Mouse (Mus musculus): ENCODE data around the gene Pigp. TPM values are rescaled to one million over a fixed set of nuclear protein-coding genes. Genes with fewer than 3 reads are reported as not detected.

The Pigp gene
- polyA plus RNA-seq, 1 experiment from 2014 or later: 103 TPM

DNA sequence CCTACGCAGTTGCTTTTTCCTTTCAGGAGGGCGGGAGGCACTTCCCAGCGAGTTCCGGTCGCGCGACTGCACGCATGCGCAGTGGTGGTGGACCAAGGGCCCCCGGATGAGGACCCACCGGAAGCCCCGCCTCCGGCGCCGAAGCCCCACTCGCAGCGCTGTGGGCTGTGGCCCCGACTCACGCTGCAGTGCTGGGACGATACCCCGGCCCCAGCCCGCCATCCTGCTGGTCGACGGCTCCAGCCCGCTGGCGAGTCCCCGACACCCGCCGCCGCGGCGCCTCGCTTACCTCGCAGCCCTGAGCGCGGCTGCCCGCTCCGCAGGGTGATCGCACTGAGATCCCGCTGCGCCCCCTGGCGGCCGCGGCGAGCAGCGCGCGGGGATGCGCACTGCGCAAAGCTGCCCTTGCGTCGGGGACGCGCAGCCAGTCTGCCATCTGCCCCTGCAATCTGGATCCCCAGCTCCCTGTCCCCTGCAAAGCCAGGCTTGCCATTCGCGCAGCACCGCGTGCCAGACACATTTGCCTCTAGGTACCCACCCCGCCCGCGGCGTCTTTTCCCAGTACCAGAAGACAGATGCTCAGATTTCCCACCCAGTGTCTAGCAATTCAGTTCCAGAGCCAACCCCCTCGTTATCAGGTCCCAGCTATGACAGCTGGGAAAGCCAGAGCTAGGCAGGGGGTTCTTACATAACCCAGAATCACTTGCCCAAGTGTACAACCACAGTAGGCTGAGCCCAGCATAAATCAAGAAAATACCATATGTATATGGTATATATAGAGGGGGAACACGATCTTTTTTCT, 58.2 kb downstream of the Pigp start, which contains the start of gene Hlcs:
Gene Hlcs, minus strand, starts transcription at position 343 of the 802 bp plus-strand sequence.
- ATAC-seq (ENCODE audit: low FRiP score) (peak; percentile 91), DNase-seq (ENCODE audit: low spot score) (peak; percentile 99)
- Histone ChIP-seq H3K27me3 (ENCODE audit: control insufficient read depth, insufficient read depth, low read length) (no peaks in the 10 kb centered on the region), H3K4me3 (replicated peaks; ENCODE audit: low read length) (peak within 1 kb of the TSS; percentile 50), H3K4me2 (replicated peaks) (peak within 1 kb of the TSS; percentile 51), H3K9me3 (ENCODE audit: control insufficient read depth, low read length) (no peaks in the 10 kb centered on the region), H3K4me1 (replicated peaks; ENCODE audit: control insufficient read depth, insufficient read depth, low read length) (peaks cover 13% of the 10 kb centered on the region), H3K36me3 (replicated peaks; ENCODE audit: control insufficient read depth, insufficient read depth) (no peaks in the 10 kb centered on the region), H3K9ac (peak within 1 kb of the TSS; percentile 74), H3K27ac (peak within 1 kb of the TSS; percentile 98)
- under 1% methylated on average over 64 of the region's 64 CpGs for WGBS

DNA sequence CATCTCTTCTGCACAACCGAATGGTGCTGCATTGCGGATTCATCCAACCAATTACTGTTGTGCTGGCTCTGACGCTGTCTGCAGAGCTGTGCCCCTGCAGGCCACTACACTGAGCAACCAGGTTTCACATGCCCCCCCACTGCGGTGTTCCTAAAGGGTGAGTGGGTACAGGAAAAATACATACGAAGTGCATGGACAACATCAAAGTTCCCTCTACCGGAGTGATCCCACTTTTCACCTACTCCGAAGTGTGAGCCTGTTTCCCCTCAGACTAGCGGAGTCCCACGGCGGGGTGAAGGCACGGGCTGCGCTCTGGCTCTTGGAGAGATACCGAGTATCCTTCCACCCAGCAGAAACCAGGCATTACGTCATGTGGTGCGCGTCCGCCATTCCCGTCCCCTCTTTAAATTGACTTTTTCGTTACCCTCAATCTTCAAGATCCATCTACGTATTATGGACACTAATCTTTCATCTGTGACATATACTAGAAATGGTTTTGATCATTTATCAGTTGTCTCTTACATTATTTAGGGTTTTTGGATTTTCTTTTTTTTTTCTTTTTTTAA, 58.9 kb downstream of the Pigp start:
- H3K9ac ChIP-seq: peak overlapping the region; percentile 74
- WGBS: under 1% methylated on average over 20 of the region's 20 CpGs
- peak overlapping the region; percentile 51 for H3K4me2 ChIP-seq (replicated peaks)
- ATAC-seq (ENCODE audit: low FRiP score) (peak; percentile 89), DNase-seq (ENCODE audit: low spot score) (peak; percentile 90)
- peak overlapping the region; percentile 98 for H3K27ac ChIP-seq
- H3K27me3 ChIP-seq (ENCODE audit: control insufficient read depth, insufficient read depth, low read length): no peaks in the 10 kb centered on the region
- H3K4me3 ChIP-seq (replicated peaks; ENCODE audit: low read length): peak overlapping the region; percentile 50
- no peaks in the 10 kb centered on the region for H3K9me3 ChIP-seq (ENCODE audit: control insufficient read depth, low read length)
- H3K4me1 ChIP-seq (replicated peaks; ENCODE audit: control insufficient read depth, insufficient read depth, low read length): peaks cover 16% of the 10 kb centered on the region
- H3K36me3 ChIP-seq (replicated peaks; ENCODE audit: control insufficient read depth, insufficient read depth): no peaks in the 10 kb centered on the region

- Histone ChIP-seq H3K36me3 (replicated peaks; ENCODE audit: control insufficient read depth, insufficient read depth) (no peaks in the 10 kb centered on the region), H3K9ac (peak overlapping the region; percentile 74), H3K27ac (peak overlapping the region; percentile 98), H3K4me2 (replicated peaks) (peak overlapping the region; percentile 51), H3K27me3 (ENCODE audit: control insufficient read depth, insufficient read depth, low read length) (no peaks in the 10 kb centered on the region), H3K9me3 (ENCODE audit: control insufficient read depth, low read length) (no peaks in the 10 kb centered on the region), H3K4me1 (replicated peaks; ENCODE audit: control insufficient read depth, insufficient read depth, low read length) (peaks cover 22% of the 10 kb centered on the region), H3K4me3 (replicated peaks; ENCODE audit: low read length) (peak overlapping the region; percentile 50)
- WGBS: 63% methylated on average over 4 of the region's 4 CpGs
- DNase-seq (ENCODE audit: low spot score) (peak; percentile 31), ATAC-seq (ENCODE audit: low FRiP score) (no peak)
Measured at GRCm38 (mm10) chr16:94311931-94312330, 59.7 kb downstream of the Pigp start.

- DNase-seq (ENCODE audit: low spot score) (no peak), ATAC-seq (ENCODE audit: low FRiP score) (no peak)
- WGBS: 38% methylated on average over 1 of the region's 1 CpGs
- Histone ChIP-seq H3K9me3 (ENCODE audit: control insufficient read depth, low read length) (no peaks in the 10 kb centered on the region), H3K9ac (peak overlapping the region; percentile 74), H3K4me2 (replicated peaks) (peak overlapping the region; percentile 51), H3K36me3 (replicated peaks; ENCODE audit: control insufficient read depth, insufficient read depth) (no peaks in the 10 kb centered on the region), H3K4me1 (replicated peaks; ENCODE audit: control insufficient read depth, insufficient read depth, low read length) (peaks cover 22% of the 10 kb centered on the region), H3K27ac (peak overlapping the region; percentile 98), H3K27me3 (ENCODE audit: control insufficient read depth, insufficient read depth, low read length) (no peaks in the 10 kb centered on the region), H3K4me3 (replicated peaks; ENCODE audit: low read length) (peak overlapping the region; percentile 50)
Measured at GRCm38 (mm10) chr16:94311416-94311815, 60.2 kb downstream of the Pigp start.

GRCm38 (mm10) chr16:94309025-94309424, 62.6 kb downstream of the Pigp start:
- DNase-seq (ENCODE audit: low spot score) (no peak), ATAC-seq (ENCODE audit: low FRiP score) (no peak)
- Histone ChIP-seq H3K27ac (no peak overlapping the region), H3K27me3 (ENCODE audit: control insufficient read depth, insufficient read depth, low read length) (no peaks in the 10 kb centered on the region), H3K36me3 (replicated peaks; ENCODE audit: control insufficient read depth, insufficient read depth) (no peaks in the 10 kb centered on the region), H3K9ac (no peak overlapping the region), H3K4me3 (replicated peaks; ENCODE audit: low read length) (no peak overlapping the region), H3K9me3 (ENCODE audit: control insufficient read depth, low read length) (no peaks in the 10 kb centered on the region), H3K4me2 (replicated peaks) (no peak overlapping the region), H3K4me1 (replicated peaks; ENCODE audit: control insufficient read depth, insufficient read depth, low read length) (peaks cover 22% of the 10 kb centered on the region)
- 90% methylated on average over 4 of the region's 4 CpGs for WGBS

Other genes starting within 250 kb of the Pigp start
- gene Hlcs, start 58.3 kb downstream of the Pigp start, polyA plus RNA-seq (2014; fragmentation: Nextera tagmentation; extraction: Ambion mirVana): 6.7 and 7.7 TPM in 2 replicates
- gene Ripply3, start 43.4 kb downstream of the Pigp start, polyA plus RNA-seq (2014; fragmentation: Nextera tagmentation; extraction: Ambion mirVana): 0.76 and 1.3 TPM in 2 replicates
- 1,054 and 1,085 TPM in 2 replicates for gene Ttc3, start 1.2 kb downstream of the Pigp start, polyA plus RNA-seq (2014; fragmentation: Nextera tagmentation; extraction: Ambion mirVana)
- 85.4 and 89.2 TPM in 2 replicates for gene Vps26c, start 155.0 kb upstream of the Pigp start, polyA plus RNA-seq (2014; fragmentation: Nextera tagmentation; extraction: Ambion mirVana)
- gene Dyrk1a, start 198.2 kb upstream of the Pigp start, polyA plus RNA-seq (2014; fragmentation: Nextera tagmentation; extraction: Ambion mirVana): 12.8 and 14.0 TPM in 2 replicates